Mouse (Mus musculus): Measurements from ENCODE around the gene Klhl41. TPM values are rescaled to one million over a fixed set of nuclear protein-coding genes. Genes with fewer than 3 reads are reported as not detected.

The Klhl41 gene
- polyA plus RNA-seq, 1 experiment from 2014 or later, result 0.28 TPM

GRCm38 (mm10) chr2:69690214-69690613 lies 20.3 kb downstream of the Klhl41 start:
- Histone ChIP-seq H3K27ac (replicated peaks) (no peak overlapping the region), H3K27me3 (ENCODE audit: control insufficient read depth, insufficient read depth, low read length) (no peaks in the 10 kb centered on the region), H3K9ac (ENCODE audit: low read length) (no peak overlapping the region), H3K9me3 (ENCODE audit: control insufficient read depth, low read length) (no peaks in the 10 kb centered on the region), H3K4me3 (ENCODE audit: low read depth, low read length) (no peak overlapping the region), H3K4me1 (replicated peaks; ENCODE audit: control insufficient read depth, insufficient read depth) (no peaks in the 10 kb centered on the region), H3K4me2 (replicated peaks; ENCODE audit: low read depth) (no peak overlapping the region), H3K36me3 (ENCODE audit: control insufficient read depth, insufficient read depth, low read length) (peaks cover 24% of the 10 kb centered on the region)
- TF ChIP-seq CTCF (IDR thresholded peaks at IDR 0.05; ENCODE audit: low read depth) (no peak), EP300 (optimal IDR thresholded peaks at IDR 0.05) (no peak)
- 92% methylated on average over 3 of the region's 3 CpGs for WGBS
- ATAC-seq (ENCODE audit: low FRiP score, low TSS enrichment) (no peak), DNase-seq (ENCODE audit: low spot score) (no peak)

DNA sequence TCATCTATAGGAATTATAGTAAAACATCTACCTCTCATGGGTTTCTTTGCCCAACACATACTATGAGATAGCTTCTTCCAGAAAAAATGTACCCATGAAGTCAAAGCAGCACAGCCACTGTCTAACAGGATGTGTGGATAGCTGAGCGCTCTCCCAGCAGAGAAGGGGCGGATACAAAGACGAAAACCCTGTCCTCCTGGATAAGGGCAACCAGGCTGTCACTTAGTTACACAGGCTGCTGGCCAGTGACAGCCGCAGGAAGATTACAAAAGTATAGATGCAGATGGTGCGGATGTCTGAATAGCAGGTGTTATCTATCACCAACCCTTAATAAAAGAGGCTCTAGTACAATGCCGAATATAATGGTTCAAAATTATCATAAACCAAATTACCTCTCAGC lies 20.9 kb downstream of the Klhl41 start:
- Histone ChIP-seq H3K4me2 (replicated peaks; ENCODE audit: low read depth) (no peak overlapping the region), H3K36me3 (ENCODE audit: control insufficient read depth, insufficient read depth, low read length) (peaks cover 24% of the 10 kb centered on the region), H3K9me3 (ENCODE audit: control insufficient read depth, low read length) (no peaks in the 10 kb centered on the region), H3K4me1 (replicated peaks; ENCODE audit: control insufficient read depth, insufficient read depth) (no peaks in the 10 kb centered on the region), H3K4me3 (ENCODE audit: low read depth, low read length) (no peak overlapping the region), H3K27me3 (ENCODE audit: control insufficient read depth, insufficient read depth, low read length) (no peaks in the 10 kb centered on the region), H3K27ac (replicated peaks) (no peak overlapping the region), H3K9ac (ENCODE audit: low read length) (no peak overlapping the region)
- 87% methylated on average over 6 of the region's 6 CpGs for WGBS
- no peak for DNase-seq (ENCODE audit: low spot score)
- no peak for TF ChIP-seq CTCF (IDR thresholded peaks at IDR 0.05; ENCODE audit: low read depth)
- ATAC-seq (ENCODE audit: low FRiP score, low TSS enrichment), result no peak

GRCm38 (mm10) chr2:69693501-69693900 lies 23.6 kb downstream of the Klhl41 start:
- 94% methylated on average over 11 of the region's 11 CpGs for WGBS
- DNase-seq (ENCODE audit: low spot score), result no peak
- no peak overlapping the region for H3K4me3 ChIP-seq (ENCODE audit: low read depth, low read length)
- H3K4me1 ChIP-seq (replicated peaks; ENCODE audit: control insufficient read depth, insufficient read depth), result no peaks in the 10 kb centered on the region
- no peaks in the 10 kb centered on the region for H3K9me3 ChIP-seq (ENCODE audit: control insufficient read depth, low read length)
- no peaks in the 10 kb centered on the region for H3K27me3 ChIP-seq (ENCODE audit: control insufficient read depth, insufficient read depth, low read length)
- H3K4me2 ChIP-seq (replicated peaks; ENCODE audit: low read depth), result no peak overlapping the region
- TF ChIP-seq CTCF (IDR thresholded peaks at IDR 0.05; ENCODE audit: low read depth) (peak; percentile 32; the same call in 1 of the 2 replicates), EP300 (optimal IDR thresholded peaks at IDR 0.05) (no peak)
- no peak overlapping the region for H3K9ac ChIP-seq (ENCODE audit: low read length)
- ATAC-seq (ENCODE audit: low FRiP score, low TSS enrichment), result no peak
- H3K27ac ChIP-seq (replicated peaks), result no peak overlapping the region
- H3K36me3 ChIP-seq (ENCODE audit: control insufficient read depth, insufficient read depth, low read length), result peaks cover 21% of the 10 kb centered on the region; the same call in 1 of the 2 replicates

DNA sequence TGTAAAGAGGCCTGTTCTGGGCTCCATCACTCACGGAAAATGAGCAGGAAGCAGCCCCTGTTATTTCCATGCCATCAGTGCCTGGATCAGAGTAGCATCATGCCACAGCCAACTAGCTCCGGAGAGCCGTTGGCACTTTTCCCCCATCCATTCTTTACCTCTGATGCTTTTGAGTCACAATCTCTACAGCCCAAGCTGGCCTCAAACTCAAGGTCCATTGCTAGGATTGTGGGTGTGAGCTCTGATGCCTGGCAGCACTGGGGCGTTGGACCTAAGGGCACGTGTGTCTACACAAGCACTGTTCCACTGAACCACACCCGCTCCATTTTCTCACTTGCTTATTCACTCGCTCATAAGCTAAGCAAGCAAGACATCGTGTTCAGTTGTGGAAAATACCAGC lies 30.5 kb downstream of the Klhl41 start:
- Histone ChIP-seq H3K4me1 (replicated peaks; ENCODE audit: control insufficient read depth, insufficient read depth) (no peaks in the 10 kb centered on the region), H3K27ac (replicated peaks) (no peak overlapping the region), H3K4me3 (ENCODE audit: low read depth, low read length) (no peak overlapping the region), H3K36me3 (ENCODE audit: control insufficient read depth, insufficient read depth, low read length) (no peaks in the 10 kb centered on the region; the same call in 1 of the 2 replicates), H3K27me3 (ENCODE audit: control insufficient read depth, insufficient read depth, low read length) (no peaks in the 10 kb centered on the region), H3K9ac (ENCODE audit: low read length) (no peak overlapping the region), H3K4me2 (replicated peaks; ENCODE audit: low read depth) (no peak overlapping the region), H3K9me3 (ENCODE audit: control insufficient read depth, low read length) (no peaks in the 10 kb centered on the region)
- ATAC-seq (ENCODE audit: low FRiP score, low TSS enrichment) (no peak), DNase-seq (ENCODE audit: low spot score) (peak; percentile 20)
- TF ChIP-seq CTCF (IDR thresholded peaks at IDR 0.05; ENCODE audit: low read depth) (no peak), EP300 (optimal IDR thresholded peaks at IDR 0.05) (no peak)
- WGBS, result 82% methylated on average over 8 of the region's 8 CpGs

GRCm38 (mm10) chr2:69712171-69712570 lies 42.3 kb downstream of the Klhl41 start:
- ATAC-seq (ENCODE audit: low FRiP score, low TSS enrichment), result no peak
- no peak for DNase-seq (ENCODE audit: low spot score)
- 73% methylated on average over 14 of the region's 14 CpGs for WGBS
- H3K4me2 ChIP-seq (replicated peaks; ENCODE audit: low read depth), result 0 out of 2 replicates have a peak overlapping the region, but pooled peaks have one; percentile 89
- no peak for TF ChIP-seq CTCF (IDR thresholded peaks at IDR 0.05; ENCODE audit: low read depth)
- no peaks in the 10 kb centered on the region for H3K4me1 ChIP-seq (replicated peaks; ENCODE audit: control insufficient read depth, insufficient read depth)
- H3K9me3 ChIP-seq (ENCODE audit: control insufficient read depth, low read length), result no peaks in the 10 kb centered on the region
- H3K9ac ChIP-seq (ENCODE audit: low read length), result no peak overlapping the region
- no peaks in the 10 kb centered on the region for H3K36me3 ChIP-seq (ENCODE audit: control insufficient read depth, insufficient read depth, low read length)
- no peaks in the 10 kb centered on the region for H3K27me3 ChIP-seq (ENCODE audit: control insufficient read depth, insufficient read depth, low read length)
- no peak overlapping the region for H3K27ac ChIP-seq (replicated peaks)
- H3K4me3 ChIP-seq (ENCODE audit: low read depth, low read length), result no peak overlapping the region

DNA sequence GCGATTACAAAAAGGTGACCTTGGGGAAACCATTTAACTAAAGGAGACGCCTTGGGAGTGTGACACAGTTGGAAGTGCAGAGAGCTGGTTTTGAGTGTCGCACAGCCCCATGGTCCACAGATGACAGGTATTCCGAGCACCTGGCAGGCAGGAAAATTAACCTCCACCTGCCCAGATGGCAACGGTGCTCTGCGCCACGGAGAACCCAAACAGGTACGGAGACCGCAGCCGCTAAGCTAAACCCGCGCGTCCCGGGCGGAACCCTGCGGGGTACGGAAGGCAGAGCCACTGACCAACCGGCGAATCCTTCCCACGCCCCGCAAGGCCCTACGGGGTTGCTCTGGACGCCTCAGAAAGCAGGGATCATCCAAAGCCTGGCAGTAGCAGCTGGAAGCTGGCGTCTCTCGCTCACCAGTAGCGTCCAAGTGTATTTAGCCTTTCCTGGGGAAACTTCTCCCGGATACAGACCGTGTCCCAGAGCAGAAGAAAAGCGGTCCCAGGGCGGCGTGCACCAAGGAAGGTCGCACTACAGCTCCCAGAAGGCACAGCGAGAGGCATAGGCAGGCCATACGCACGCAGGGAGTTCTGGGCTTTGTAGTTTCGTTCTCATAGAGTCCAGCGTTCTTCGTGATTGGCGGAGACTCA lies 43.2 kb downstream of the Klhl41 start, which contains the start of gene Fastkd1:
Gene Fastkd1, minus strand, starts transcription at position 536 of the 645 bp plus-strand sequence.
- peak within 1 kb of the TSS; percentile 61 for H3K4me3 ChIP-seq (ENCODE audit: low read depth, low read length)
- no peaks in the 10 kb centered on the region for H3K27me3 ChIP-seq (ENCODE audit: control insufficient read depth, insufficient read depth, low read length)
- no peaks in the 10 kb centered on the region for H3K9me3 ChIP-seq (ENCODE audit: control insufficient read depth, low read length)
- peak; percentile 97 for ATAC-seq (ENCODE audit: low FRiP score, low TSS enrichment)
- DNase-seq (ENCODE audit: low spot score), result peak; percentile 86
- H3K9ac ChIP-seq (ENCODE audit: low read length), result peak within 1 kb of the TSS; percentile 63
- H3K4me1 ChIP-seq (replicated peaks; ENCODE audit: control insufficient read depth, insufficient read depth), result no peaks in the 10 kb centered on the region
- WGBS, result under 1% methylated on average over 39 of the region's 39 CpGs
- H3K36me3 ChIP-seq (ENCODE audit: control insufficient read depth, insufficient read depth, low read length), result no peaks in the 10 kb centered on the region
- H3K27ac ChIP-seq (replicated peaks), result peak within 1 kb of the TSS; percentile 58
- H3K4me2 ChIP-seq (replicated peaks; ENCODE audit: low read depth), result peak within 1 kb of the TSS; percentile 89
- TF ChIP-seq CTCF (IDR thresholded peaks at IDR 0.05; ENCODE audit: low read depth) (0 out of 2 replicates have a peak, but pooled peaks have one; percentile 1), EP300 (optimal IDR thresholded peaks at IDR 0.05) (no peak)
